Mouse (Mus musculus): ENCODE results near the gene Scaf1. TPM values are rescaled to one million over a fixed set of nuclear protein-coding genes. Genes with fewer than 3 reads are reported as not detected.

The Scaf1 gene
- total RNA-seq, 4 experiments from 2014 or later, result 43.2 to 50.7 (median 48.4) TPM

DNA sequence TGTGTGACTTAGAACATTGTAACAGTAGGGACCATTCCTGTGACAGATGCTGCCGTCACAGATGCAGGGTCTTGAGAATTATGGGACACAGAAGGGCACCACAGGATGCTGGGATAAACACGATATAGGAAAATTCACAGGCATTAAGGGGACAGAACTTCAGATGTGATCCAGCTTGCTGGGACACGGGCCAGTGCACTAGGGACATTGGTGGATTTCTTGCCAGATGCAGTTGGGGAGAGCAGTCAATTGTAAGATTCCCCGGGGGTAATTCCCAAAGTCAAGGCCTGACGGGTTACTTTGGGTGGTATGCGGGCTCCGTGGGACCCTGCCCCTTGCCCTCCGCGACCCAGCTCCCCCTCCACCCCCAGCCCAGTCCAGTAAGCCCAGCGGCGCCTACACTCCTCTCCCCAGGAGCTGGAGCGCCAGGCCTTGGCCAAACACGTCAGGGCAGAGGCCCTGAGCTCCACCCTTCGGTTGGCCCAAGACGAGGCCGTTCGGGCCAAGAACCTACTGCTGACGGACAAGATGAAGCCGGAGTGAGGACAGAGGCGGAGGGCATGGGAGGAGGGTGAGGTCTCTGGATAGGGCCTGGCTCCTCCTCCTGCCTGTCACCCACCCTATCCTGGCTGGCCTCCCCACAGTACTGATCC is 58.9 kb downstream of the Scaf1 start:
- peak in 1 of 2 experiments; percentile 50 for DNase-seq (ENCODE audit: low spot score in 2 of 2)

DNA sequence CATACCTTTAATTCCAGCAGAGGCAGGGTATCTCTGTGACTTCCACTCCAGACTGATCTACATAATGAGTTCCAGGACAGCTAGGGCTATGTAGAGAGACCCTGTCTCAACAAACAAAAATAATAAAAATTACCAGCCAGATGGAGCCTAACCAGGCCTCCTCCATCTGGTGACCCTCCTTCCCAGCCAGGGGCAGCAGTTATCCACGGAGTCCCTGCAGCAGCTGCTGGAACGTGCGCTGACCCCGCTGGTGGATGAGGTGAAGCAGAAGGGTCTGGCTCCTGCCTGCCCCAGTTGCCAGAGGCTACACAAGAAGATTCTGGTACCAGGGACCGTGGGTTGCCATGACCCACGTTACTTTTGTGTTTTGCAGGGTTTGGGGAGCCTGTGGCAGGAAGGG is 59.9 kb downstream of the Scaf1 start:
- DNase-seq (ENCODE audit: low spot score in 2 of 2), result no peak

DNA sequence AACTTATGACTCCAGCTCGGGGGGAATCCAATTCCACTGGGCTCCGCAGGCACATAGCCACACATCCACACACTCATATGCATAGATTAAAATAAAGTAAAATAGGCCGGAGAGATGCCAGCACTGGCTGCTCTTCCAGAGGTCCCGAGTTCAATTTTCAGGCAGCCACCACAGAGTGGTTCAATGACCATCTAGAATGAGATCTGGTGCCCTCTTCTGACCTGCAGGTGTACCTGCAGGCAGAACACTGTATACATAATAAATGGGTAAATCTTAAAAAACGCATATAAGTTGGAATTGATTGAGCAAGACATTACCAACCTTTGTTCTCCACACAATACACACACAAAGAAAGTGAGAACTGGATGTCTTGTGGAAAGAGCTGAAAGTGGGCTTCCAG is 60.5 kb downstream of the Scaf1 start:
- DNase-seq (ENCODE audit: low spot score in 2 of 2), result no peak

- DNase-seq (ENCODE audit: low spot score in 2 of 2), result no peak
Measured at GRCm38 (mm10) chr7:44954091-44954885, 61.9 kb downstream of the Scaf1 start.

GRCm38 (mm10) chr7:44953561-44953960 is 62.6 kb downstream of the Scaf1 start:
- no peak for DNase-seq (ENCODE audit: low spot score in 2 of 2)

Small RNAs within 50 kb of the gene (microRNA-seq; reads per million reads assigned to microRNA genes)
- gene Mir7054, result not detected

Other genes with a start within 250 kb of the Scaf1 start
- gene Nup62, start 200.3 kb downstream of the Scaf1 start, total RNA-seq (2022), result 10 to 100 TPM; 18.8 to 25.8 (median 22.7) TPM
- 1 to 10 TPM; 1.8 to 4.4 (median 2.6) TPM for gene Il4i1, start 200.0 kb downstream of the Scaf1 start, total RNA-seq (2022)
- 10 to 100 TPM; 71.2 to 97.1 (median 77.4) TPM for gene Atf5, start 199.7 kb downstream of the Scaf1 start, total RNA-seq (2022)
- 100 to 1,000 TPM; 139 to 158 (median 141) TPM for gene Akt1s1, start 167.4 kb downstream of the Scaf1 start, total RNA-seq (2022)
- gene Tbc1d17, start 167.3 kb downstream of the Scaf1 start, total RNA-seq (2022), result 10 to 100 TPM; 58.9 to 71.3 (median 63.3) TPM
- gene Pnkp, start 159.2 kb downstream of the Scaf1 start, total RNA-seq (2022), result 10 to 100 TPM; 21.2 to 23.9 (median 22.4) TPM
- 100 to 1,000 TPM; 146 to 178 (median 160) TPM for gene Ptov1, start 146.6 kb downstream of the Scaf1 start, total RNA-seq (2022)
- gene Med25, start 123.7 kb downstream of the Scaf1 start, total RNA-seq (2022), result 10 to 100 TPM; 64.0 to 79.1 (median 71.0) TPM
- gene Fuz, start 120.3 kb downstream of the Scaf1 start, total RNA-seq (2022), result 10 to 100 TPM; 17.4 to 27.1 (median 18.7) TPM
- gene Ap2a1, start 86.9 kb downstream of the Scaf1 start, total RNA-seq (2022), result 10 to 100 TPM; 63.5 to 67.9 (median 65.5) TPM
- not detected for gene Tsks, start 73.2 kb downstream of the Scaf1 start, total RNA-seq (2022)
- 1 to 10 TPM in 1 of 4 experiments, under 1 TPM in 3; 0.61 to 1.3 (median 0.71) TPM for gene Cpt1c, start 41.5 kb downstream of the Scaf1 start, total RNA-seq (2022)
- gene Prmt1, start 29.8 kb downstream of the Scaf1 start, total RNA-seq (2022), result 100 to 1,000 TPM; 144 to 162 (median 152) TPM
- gene Irf3, start 18.7 kb downstream of the Scaf1 start, total RNA-seq (2022), result 10 to 100 TPM; 13.5 to 22.2 (median 17.9) TPM
- 10 to 100 TPM in 1 of 4 experiments, 1 to 10 TPM in 3; 8.2 to 13.0 (median 9.4) TPM for gene Bcl2l12, start 17.7 kb downstream of the Scaf1 start, total RNA-seq (2022)
- 10 to 100 TPM; 20.1 to 25.7 (median 21.3) TPM for gene Rras, start 1.6 kb upstream of the Scaf1 start, total RNA-seq (2022)
- gene Prr12, start 36.5 kb upstream of the Scaf1 start, total RNA-seq (2022), result 10 to 100 TPM; 15.3 to 17.5 (median 15.9) TPM
- 10 to 100 TPM; 24.5 to 31.0 (median 28.2) TPM for gene Nosip, start 46.1 kb upstream of the Scaf1 start, total RNA-seq (2022)
- 10 to 100 TPM in 2 of 4 experiments, 1 to 10 TPM in 2; 7.2 to 13.3 (median 10.6) TPM for gene Prrg2, start 46.3 kb upstream of the Scaf1 start, total RNA-seq (2022)
- 10 to 100 TPM in 1 of 4 experiments, 1 to 10 TPM in 3; 4.1 to 10.2 (median 7.5) TPM for gene Rcn3, start 75.9 kb upstream of the Scaf1 start, total RNA-seq (2022)
- gene Fcgrt, start 87.5 kb upstream of the Scaf1 start, total RNA-seq (2022), result 10 to 100 TPM; 23.8 to 37.0 (median 30.0) TPM
- gene Rps11, start 108.1 kb upstream of the Scaf1 start, total RNA-seq (2022), result 100 to 1,000 TPM; 471 to 554 (median 519) TPM
- gene Rpl13a, start 112.4 kb upstream of the Scaf1 start, total RNA-seq (2022), result 100 to 1,000 TPM; 647 to 843 (median 690) TPM
- not detected for gene Gm45713, start 119.9 kb upstream of the Scaf1 start, total RNA-seq (2022)
- 1 to 10 TPM in 3 of 4 experiments, under 1 TPM in 1; 0.94 to 2.7 (median 2.3) TPM for gene Flt3l, start 120.1 kb upstream of the Scaf1 start, total RNA-seq (2022)
- 10 to 100 TPM; 34.6 to 42.1 (median 38.3) TPM for gene Pih1d1, start 137.9 kb upstream of the Scaf1 start, total RNA-seq (2022)
- 10 to 100 TPM; 10.4 to 16.9 (median 13.7) TPM for gene Aldh16a1, start 138.2 kb upstream of the Scaf1 start, total RNA-seq (2022)
- under 1 TPM; 0.21 to 0.39 (median 0.31) TPM for gene Slc17a7, start 147.6 kb upstream of the Scaf1 start, total RNA-seq (2022)
- gene Gfy, start 163.2 kb upstream of the Scaf1 start, total RNA-seq (2022), result not detected
- not detected for gene Pth2, start 164.6 kb upstream of the Scaf1 start, total RNA-seq (2022)
- gene Ccdc155, start 188.5 kb upstream of the Scaf1 start, total RNA-seq (2022), result under 1 TPM in 1 of 4 experiments, not detected in 3; 0.25 TPM
- not detected for gene Dkkl1, start 195.8 kb upstream of the Scaf1 start, total RNA-seq (2022)
- gene Tead2, start 199.4 kb upstream of the Scaf1 start, total RNA-seq (2022), result 1 to 10 TPM in 3 of 4 experiments, under 1 TPM in 1; 0.77 to 3.1 (median 1.7) TPM
- 1 to 10 TPM in 3 of 4 experiments, under 1 TPM in 1; 0.15 to 2.0 (median 1.2) TPM for gene Cd37, start 222.8 kb upstream of the Scaf1 start, total RNA-seq (2022)
- not detected for gene Slc6a16, start 224.7 kb upstream of the Scaf1 start, total RNA-seq (2022)

Data from gastrocnemius, adult 8-10 months (tissue).